9 mouse cellular contexts compared by ENCODE assay signal in genomic region chr5:30125587-30125986, GRCm38 (mm10). TPM values are rescaled to one million over a fixed set of nuclear protein-coding genes. Genes with fewer than 3 reads are reported as not detected.
DNase-seq lines count a peak whose midpoint lies in the region; ATAC-seq lines count a peak whose summit lies in the region.
"Had no signal": no experiment of that assay in that cellular context is flagged by ENCODE, and none has a peak within 500 bp of the region (broad histone marks: within the 10 kb centered on the region; RNA-seq: fewer than 3 reads in every experiment).

No protein-coding gene starts in this region.

- no peak for ATAC-seq in midbrain, embryonic 15.5 days (replicated peaks)
- peak; percentile 83 for ATAC-seq in common myeloid progenitor, adult 5-6 weeks (replicated peaks; ENCODE audit: low read depth, poor library complexity, severe bottlenecking)
- peak; percentile 75 for ATAC-seq in megakaryocyte, adult 5-6 weeks (ENCODE audit: poor library complexity, severe bottlenecking)
- ATAC-seq: Patski had no signal

- H3K4me3 ChIP-seq in midbrain, embryonic 10.5 days: no peak overlapping the region
- H3K4me3 ChIP-seq in midbrain, embryonic 15.5 days: no peak overlapping the region

- no peak overlapping the region for H3K27ac ChIP-seq in midbrain, embryonic 10.5 days (replicated peaks)
- no peak overlapping the region for H3K27ac ChIP-seq in midbrain, embryonic 15.5 days

- 49% methylated on average over 5 of the region's 5 CpGs for WGBS in midbrain, embryonic 10.5 days
- WGBS in midbrain, embryonic 15.5 days: 39% methylated on average over 5 of the region's 5 CpGs

- H3K36me3 ChIP-seq in midbrain, embryonic 10.5 days: peaks cover 98% of the 10 kb centered on the region
- peaks cover 75% of the 10 kb centered on the region for H3K36me3 ChIP-seq in midbrain, embryonic 15.5 days (replicated peaks)

- no peaks in the 10 kb centered on the region for H3K9me3 ChIP-seq in midbrain, embryonic 10.5 days (replicated peaks)
- H3K9me3 ChIP-seq in midbrain, embryonic 15.5 days: no peaks in the 10 kb centered on the region

- peak; percentile 29 for DNase-seq in cerebellum, adult 9-10 months
- DNase-seq in cerebellum, postnatal 4 days (ENCODE audit: low spot score in 2 of 2): no peak
- DNase-seq in midbrain, embryonic 10.5 days (ENCODE audit: low spot score): peak; percentile 42
- DNase-seq in frontal cortex, postnatal 36 days (ENCODE audit: low spot score in 2 of 2): no peak
- DNase-seq in ovary, postnatal 10 days (ENCODE audit: low spot score): no peak

- no peaks in the 10 kb centered on the region for H3K27me3 ChIP-seq in midbrain, embryonic 10.5 days (ENCODE audit: low read depth, poor library complexity, severe bottlenecking)
- no peaks in the 10 kb centered on the region for H3K27me3 ChIP-seq in midbrain, embryonic 15.5 days (replicated peaks)
- H3K27me3 ChIP-seq: Patski had no signal

- H3K4me2 ChIP-seq in midbrain, embryonic 15.5 days: no peak overlapping the region

- H3K4me1 ChIP-seq in midbrain, embryonic 10.5 days: no peaks in the 10 kb centered on the region
- H3K4me1 ChIP-seq in midbrain, embryonic 15.5 days: no peaks in the 10 kb centered on the region

- H3K9ac ChIP-seq in midbrain, embryonic 15.5 days: no peak overlapping the region

RNA-seq across cellular contexts. Expression of gene 3110082J24Rik, which starts 19.7 kb away (rescaled TPM):
- polyA plus RNA-seq in midbrain, embryonic 10.5 days (2016; fragmentation: Nextera tagmentation; extraction: Ambion mirVana): 2.4 and 3.7 TPM in 2 replicates
- polyA plus RNA-seq in midbrain, embryonic 15.5 days (2015; fragmentation: Nextera tagmentation; extraction: Ambion mirVana): 3.1 and 3.9 TPM in 2 replicates
- not detected in 2 replicates for total RNA-seq in common myeloid progenitor, adult 5-6 weeks (2017)
- total RNA-seq in megakaryocyte, adult 5-6 weeks (2015): not detected in 2 replicates
- total RNA-seq in megakaryocyte, adult 5-6 weeks (2017): not detected in 2 replicates
- polyA plus RNA-seq: Patski had no signal

RNA-seq across cellular contexts. Expression of gene Garem2, which starts 20.6 kb away (rescaled TPM):
- 6.9 and 9.4 TPM in 2 replicates for polyA plus RNA-seq in midbrain, embryonic 10.5 days (2016; fragmentation: Nextera tagmentation; extraction: Ambion mirVana)
- 10.4 and 13.6 TPM in 2 replicates for polyA plus RNA-seq in midbrain, embryonic 15.5 days (2015; fragmentation: Nextera tagmentation; extraction: Ambion mirVana)
- not detected in 2 replicates for total RNA-seq in common myeloid progenitor, adult 5-6 weeks (2017)
- not detected in 2 replicates for total RNA-seq in megakaryocyte, adult 5-6 weeks (2015)
- total RNA-seq in megakaryocyte, adult 5-6 weeks (2017): not detected in 2 replicates

RNA-seq across cellular contexts. Expression of gene Hadha, which starts 29.4 kb away (rescaled TPM):
- 101 and 115 TPM in 2 replicates for polyA plus RNA-seq in midbrain, embryonic 10.5 days (2016; fragmentation: Nextera tagmentation; extraction: Ambion mirVana)
- 69.3 and 69.9 TPM in 2 replicates for polyA plus RNA-seq in midbrain, embryonic 15.5 days (2015; fragmentation: Nextera tagmentation; extraction: Ambion mirVana)
- total RNA-seq in common myeloid progenitor, adult 5-6 weeks (2017): 139 and 147 TPM in 2 replicates
- total RNA-seq in megakaryocyte, adult 5-6 weeks (2015): 45.5 and 46.4 TPM in 2 replicates
- total RNA-seq in megakaryocyte, adult 5-6 weeks (2017): 119 and 133 TPM in 2 replicates

RNA-seq across cellular contexts. Expression of gene Hadhb, which starts 29.5 kb away (rescaled TPM):
- 104 and 106 TPM in 2 replicates for polyA plus RNA-seq in midbrain, embryonic 10.5 days (2016; fragmentation: Nextera tagmentation; extraction: Ambion mirVana)
- polyA plus RNA-seq in midbrain, embryonic 15.5 days (2015; fragmentation: Nextera tagmentation; extraction: Ambion mirVana): 49.6 and 55.7 TPM in 2 replicates
- total RNA-seq in common myeloid progenitor, adult 5-6 weeks (2017): 66.7 and 76.6 TPM in 2 replicates
- total RNA-seq in megakaryocyte, adult 5-6 weeks (2015): 44.1 and 50.8 TPM in 2 replicates
- total RNA-seq in megakaryocyte, adult 5-6 weeks (2017): 56.8 and 66.5 TPM in 2 replicates

RNA-seq across cellular contexts. Expression of gene Tyms, which starts 52.2 kb away (rescaled TPM):
- polyA plus RNA-seq in midbrain, embryonic 10.5 days (2016; fragmentation: Nextera tagmentation; extraction: Ambion mirVana): 294 and 321 TPM in 2 replicates
- polyA plus RNA-seq in midbrain, embryonic 15.5 days (2015; fragmentation: Nextera tagmentation; extraction: Ambion mirVana): 37.8 and 45.6 TPM in 2 replicates
- 112 and 152 TPM in 2 replicates for total RNA-seq in common myeloid progenitor, adult 5-6 weeks (2017)
- total RNA-seq in megakaryocyte, adult 5-6 weeks (2015): 123 and 146 TPM in 2 replicates
- total RNA-seq in megakaryocyte, adult 5-6 weeks (2017): 91.0 and 114 TPM in 2 replicates

Comparison
In these comparisons a context has a peak if more than half of its experiments do, and no peak if none do; other contexts are left out.
1. DNase-seq: peak in cerebellum, adult 9-10 months (single experiment) and midbrain, embryonic 10.5 days (single experiment); none in cerebellum, postnatal 4 days (0 of 2), frontal cortex, postnatal 36 days (0 of 2) and ovary, postnatal 10 days (single experiment).